Mouse (Mus musculus): ENCODE results near the gene Naxd. TPM values are rescaled to one million over a fixed set of nuclear protein-coding genes. Genes with fewer than 3 reads are reported as not detected.

Gene Naxd
- total and polyA plus RNA-seq, 3 experiments, result 54.8 to 72.3 TPM; not detected in 1

GRCm38 (mm10) chr8:11564236-11564635, 66.9 kb downstream of the Naxd start:
- TF ChIP-seq CHD2 (IDR thresholded peaks at IDR 0.05; ENCODE audit: low read length) (no peak), NRF1 (IDR thresholded peaks at IDR 0.05; ENCODE audit: insufficient read depth, low read depth, low read length, poor library complexity, severe bottlenecking) (no peak), NELFE (IDR thresholded peaks at IDR 0.05; ENCODE audit: low read depth, low read length) (no peak), ZMIZ1 (IDR thresholded peaks at IDR 0.05; ENCODE audit: low read depth, low read length) (no peak), MAZ (IDR thresholded peaks at IDR 0.05; ENCODE audit: low read depth, low read length) (no peak), ZNF384 (IDR thresholded peaks at IDR 0.05; ENCODE audit: low read depth, low read length) (no peak), USF1 (IDR thresholded peaks at IDR 0.05; ENCODE audit: low read depth, low read length) (no peak), MYC (IDR thresholded peaks at IDR 0.05; ENCODE audit: low read depth, low read length) (no peak), MAFK (IDR thresholded peaks at IDR 0.05; ENCODE audit: borderline replicate concordance, low read depth, low read length) (no peak)
- no peak overlapping the region for H3K4me3 ChIP-seq (ENCODE audit: control insufficient read depth in 1 of 2, insufficient read depth in 1 of 2, low read depth in 2 of 2, low read length in 2 of 2)
- H3K27me3 ChIP-seq (ENCODE audit: control insufficient read depth in 1 of 2, insufficient read depth in 2 of 2, low read length in 2 of 2), result no peaks in the 10 kb centered on the region
- no peaks in the 10 kb centered on the region for H3K9me3 ChIP-seq (replicated peaks; ENCODE audit: insufficient read depth, low read length)
- H3K27ac ChIP-seq (ENCODE audit: control insufficient read depth, low read depth, low read length), result no peak overlapping the region
- peak; percentile 34 for DNase-seq (ENCODE audit: low read depth, low spot score)
- peaks cover 0 to 2% of the 10 kb centered on the region in 2 experiments; a peak in 3 of 4 replicates for H3K36me3 ChIP-seq (ENCODE audit: control insufficient read depth in 1 of 2, insufficient read depth in 2 of 2, low read length in 2 of 2)
- H3K4me1 ChIP-seq (ENCODE audit: control insufficient read depth in 1 of 2, insufficient read depth in 2 of 2, low read length in 2 of 2), result peaks cover 0 to 9% of the 10 kb centered on the region in 2 experiments; a peak in 2 of 4 replicates
- no peak overlapping the region for H3K9ac ChIP-seq (ENCODE audit: control insufficient read depth, low read depth, low read length, poor library complexity, severe bottlenecking)
- H3K79me2 ChIP-seq (ENCODE audit: control insufficient read depth, insufficient read depth, low read length, poor library complexity), result peaks cover 27% of the 10 kb centered on the region

Other genes starting within 250 kb of the Naxd start
- 0.03 and 0.04 TPM in 2 replicates for gene Col4a2, start 184.7 kb upstream of the Naxd start, total RNA-seq (2012; rRNA removed)
- under 1 TPM in 1 of 2 experiments, not detected in 1; 0.81 TPM for gene Col4a2, start 184.7 kb upstream of the Naxd start, polyA plus RNA-seq (2012; ENCODE audit: insufficient read depth in 1 of 2, insufficient read length in 2 of 2, low read depth in 1 of 2, low replicate concordance in 2 of 2, missing spikeins in 1 of 2)
- gene Col4a1, start 184.7 kb upstream of the Naxd start, total RNA-seq (2012; rRNA removed), result not detected in 2 replicates
- under 1 TPM in 1 of 2 experiments, not detected in 1; 0.31 TPM for gene Col4a1, start 184.7 kb upstream of the Naxd start, polyA plus RNA-seq (2012; ENCODE audit: insufficient read depth in 1 of 2, insufficient read length in 2 of 2, low read depth in 1 of 2, low replicate concordance in 2 of 2, missing spikeins in 1 of 2)
- gene Rab20, start 18.8 kb upstream of the Naxd start, total RNA-seq (2012; rRNA removed), result 8.4 and 10.4 TPM in 2 replicates
- gene Rab20, start 18.8 kb upstream of the Naxd start, polyA plus RNA-seq (2012; ENCODE audit: insufficient read depth in 1 of 2, insufficient read length in 2 of 2, low read depth in 1 of 2, low replicate concordance in 2 of 2, missing spikeins in 1 of 2), result 1 to 10 TPM in 1 of 2 experiments, not detected in 1; 9.5 TPM
- gene Cars2, start 53.3 kb downstream of the Naxd start, total RNA-seq (2012; rRNA removed), result 60.1 and 62.8 TPM in 2 replicates
- gene Cars2, start 53.3 kb downstream of the Naxd start, polyA plus RNA-seq (2012; ENCODE audit: insufficient read depth in 1 of 2, insufficient read length in 2 of 2, low read depth in 1 of 2, low replicate concordance in 2 of 2, missing spikeins in 1 of 2), result 10 to 100 TPM in 1 of 2 experiments, not detected in 1; 63.8 TPM
- 35.9 and 36.2 TPM in 2 replicates for gene Ing1, start 58.1 kb downstream of the Naxd start, total RNA-seq (2012; rRNA removed)
- gene Ing1, start 58.1 kb downstream of the Naxd start, polyA plus RNA-seq (2012; ENCODE audit: insufficient read depth in 1 of 2, insufficient read length in 2 of 2, low read depth in 1 of 2, low replicate concordance in 2 of 2, missing spikeins in 1 of 2), result 10 to 100 TPM in 1 of 2 experiments, not detected in 1; 91.0 TPM
- 68.5 and 74.8 TPM in 2 replicates for gene Ankrd10, start 138.3 kb downstream of the Naxd start, total RNA-seq (2012; rRNA removed)
- gene Ankrd10, start 138.3 kb downstream of the Naxd start, polyA plus RNA-seq (2012; ENCODE audit: insufficient read depth in 1 of 2, insufficient read length in 2 of 2, low read depth in 1 of 2, low replicate concordance in 2 of 2, missing spikeins in 1 of 2), result 10 to 100 TPM in 1 of 2 experiments, not detected in 1; 70.4 TPM
- not detected in 2 replicates for gene 1700016D06Rik, start 203.6 kb downstream of the Naxd start, total RNA-seq (2012; rRNA removed)
- gene 1700016D06Rik, start 203.6 kb downstream of the Naxd start, polyA plus RNA-seq (2012; ENCODE audit: insufficient read depth in 1 of 2, insufficient read length in 2 of 2, low read depth in 1 of 2, low replicate concordance in 2 of 2, missing spikeins in 1 of 2), result not detected
- 18.7 and 21.0 TPM in 2 replicates for gene Arhgef7, start 230.2 kb downstream of the Naxd start, total RNA-seq (2012; rRNA removed)
- 10 to 100 TPM in 1 of 2 experiments, not detected in 1; 36.8 TPM for gene Arhgef7, start 230.2 kb downstream of the Naxd start, polyA plus RNA-seq (2012; ENCODE audit: insufficient read depth in 1 of 2, insufficient read length in 2 of 2, low read depth in 1 of 2, low replicate concordance in 2 of 2, missing spikeins in 1 of 2)

Data from MEL (cell line).